Mouse (Mus musculus): Measurements from ENCODE around the gene Colec11. TPM values are rescaled to one million over a fixed set of nuclear protein-coding genes. Genes with fewer than 3 reads are reported as not detected.

Colec11 gene
- polyA plus RNA-seq, 1 experiment from 2014 or later: 0.44 TPM

GRCm38 (mm10) chr12:28598110-28598509, 25.1 kb downstream of the Colec11 start:
- Histone ChIP-seq H3K9ac (no peak overlapping the region), H3K4me1 (no peaks in the 10 kb centered on the region), H3K4me3 (no peak overlapping the region), H3K27me3 (replicated peaks) (no peaks in the 10 kb centered on the region), H3K4me2 (replicated peaks) (no peak overlapping the region), H3K9me3 (no peaks in the 10 kb centered on the region), H3K36me3 (no peaks in the 10 kb centered on the region), H3K27ac (no peak overlapping the region)
- 46% methylated on average over 3 of the region's 3 CpGs for WGBS
- ATAC-seq (ENCODE audit: low FRiP score, low read depth): no peak

DNA sequence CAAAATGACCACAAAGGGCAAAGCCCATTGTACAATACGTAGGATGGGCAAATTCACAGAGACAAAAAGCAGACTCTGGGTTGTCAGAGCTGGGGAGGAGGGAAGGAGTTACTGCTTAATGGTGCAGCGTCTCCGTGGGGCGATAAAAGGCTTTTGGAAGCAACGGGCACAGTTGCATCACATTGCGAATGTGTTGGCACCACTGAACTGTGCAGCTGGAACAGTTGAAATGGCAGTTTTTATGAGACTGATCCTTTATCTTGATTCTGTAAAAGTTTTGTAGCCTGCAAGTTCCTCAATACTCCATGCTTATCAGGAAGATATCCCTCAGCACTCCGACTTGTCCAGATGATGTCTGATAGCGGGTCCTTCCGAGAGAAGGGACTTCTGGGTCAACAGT, 25.5 kb downstream of the Colec11 start:
- no peaks in the 10 kb centered on the region for H3K27me3 ChIP-seq (replicated peaks)
- no peak overlapping the region for H3K4me2 ChIP-seq (replicated peaks)
- no peak overlapping the region for H3K9ac ChIP-seq
- no peaks in the 10 kb centered on the region for H3K4me1 ChIP-seq
- 76% methylated on average over 9 of the region's 9 CpGs for WGBS
- H3K9me3 ChIP-seq: no peaks in the 10 kb centered on the region
- no peak for ATAC-seq (ENCODE audit: low FRiP score, low read depth)
- no peak overlapping the region for H3K4me3 ChIP-seq
- H3K36me3 ChIP-seq: no peaks in the 10 kb centered on the region
- no peak overlapping the region for H3K27ac ChIP-seq

GRCm38 (mm10) chr12:28596851-28597250, 26.3 kb downstream of the Colec11 start:
- Histone ChIP-seq H3K27ac (no peak overlapping the region), H3K9me3 (no peaks in the 10 kb centered on the region), H3K4me1 (no peaks in the 10 kb centered on the region), H3K4me2 (replicated peaks) (no peak overlapping the region), H3K4me3 (no peak overlapping the region), H3K9ac (no peak overlapping the region), H3K27me3 (replicated peaks) (no peaks in the 10 kb centered on the region), H3K36me3 (no peaks in the 10 kb centered on the region)
- ATAC-seq (ENCODE audit: low FRiP score, low read depth): no peak

GRCm38 (mm10) chr12:28590428-28590827, 32.7 kb downstream of the Colec11 start:
- no peak for ATAC-seq (ENCODE audit: low FRiP score, low read depth)
- Histone ChIP-seq H3K27me3 (replicated peaks) (no peaks in the 10 kb centered on the region), H3K36me3 (no peaks in the 10 kb centered on the region), H3K27ac (no peak overlapping the region), H3K4me3 (no peak overlapping the region), H3K4me2 (replicated peaks) (no peak overlapping the region), H3K9ac (no peak overlapping the region), H3K4me1 (0 out of 2 replicates have a peak, but pooled peaks cover 8% of the 10 kb centered on the region), H3K9me3 (no peaks in the 10 kb centered on the region)
- WGBS: 55% methylated on average over 13 of the region's 13 CpGs

DNA sequence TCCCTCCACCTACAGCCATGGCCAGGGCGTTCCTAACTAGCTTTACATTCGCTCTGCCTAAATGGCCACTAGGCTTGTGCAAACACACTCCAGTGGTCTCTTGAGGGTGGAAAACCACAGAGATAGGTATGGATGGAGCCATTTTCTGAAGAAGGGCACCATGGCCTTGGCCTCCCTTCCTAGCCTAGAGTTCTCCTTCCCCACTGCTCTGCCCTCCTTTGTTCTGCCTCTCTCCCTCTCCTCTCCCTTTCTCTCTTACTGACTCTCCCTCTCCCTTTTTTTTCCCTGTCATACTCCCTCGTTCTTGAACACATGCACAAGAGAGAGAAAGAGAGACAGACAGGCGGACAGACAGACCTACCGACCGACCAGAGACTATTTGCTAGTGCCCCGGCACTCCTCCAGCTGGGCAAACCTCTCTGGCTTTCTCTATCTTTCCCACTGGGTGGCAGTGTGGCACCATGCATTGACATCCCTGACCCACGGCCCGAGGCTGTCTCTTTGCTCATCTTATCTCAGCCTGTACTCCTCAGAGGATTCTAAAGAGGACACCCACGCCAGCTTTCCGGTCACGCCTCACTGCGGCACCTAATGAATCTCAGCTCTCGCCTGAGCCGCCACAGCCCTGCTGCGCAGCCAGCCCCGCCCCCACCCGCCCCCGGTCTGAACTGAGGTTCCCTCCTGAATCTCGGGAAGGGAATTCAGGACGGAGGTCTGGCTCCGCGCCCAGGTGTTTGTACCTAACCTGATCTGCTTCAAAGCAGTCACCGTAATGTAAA, 33.9 kb downstream of the Colec11 start:
- peak overlapping the region; percentile 67 for H3K4me2 ChIP-seq (replicated peaks)
- peak overlapping the region; percentile 31 for H3K4me3 ChIP-seq
- H3K36me3 ChIP-seq: no peaks in the 10 kb centered on the region
- ATAC-seq (ENCODE audit: low FRiP score, low read depth): peak; percentile 95
- H3K27me3 ChIP-seq (replicated peaks): no peaks in the 10 kb centered on the region
- no peak overlapping the region for H3K27ac ChIP-seq
- H3K4me1 ChIP-seq: 0 out of 2 replicates have a peak, but pooled peaks cover 8% of the 10 kb centered on the region
- WGBS: 10% methylated on average over 24 of the region's 24 CpGs
- H3K9me3 ChIP-seq: no peaks in the 10 kb centered on the region
- H3K9ac ChIP-seq: peak overlapping the region; percentile 57

DNA sequence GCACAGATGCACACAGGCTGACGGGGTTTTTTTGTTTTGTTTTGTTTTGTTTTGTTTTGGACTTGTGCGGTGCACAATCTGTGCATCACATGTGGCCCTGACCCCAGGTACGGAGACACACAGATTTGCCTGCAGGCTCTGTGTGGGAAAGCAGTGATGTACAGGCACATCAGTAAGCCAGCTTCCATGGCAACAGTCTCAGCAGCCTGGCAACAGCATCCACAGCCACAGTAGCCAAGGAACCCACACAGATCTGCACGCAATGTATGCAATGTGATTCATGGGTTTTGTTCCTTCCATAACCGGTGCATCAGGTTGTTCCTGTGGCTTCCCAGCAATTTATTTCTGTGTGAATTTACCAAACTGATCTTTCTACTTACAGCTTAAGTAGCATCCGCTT, 35.2 kb downstream of the Colec11 start:
- H3K27ac ChIP-seq: no peak overlapping the region

DNA sequence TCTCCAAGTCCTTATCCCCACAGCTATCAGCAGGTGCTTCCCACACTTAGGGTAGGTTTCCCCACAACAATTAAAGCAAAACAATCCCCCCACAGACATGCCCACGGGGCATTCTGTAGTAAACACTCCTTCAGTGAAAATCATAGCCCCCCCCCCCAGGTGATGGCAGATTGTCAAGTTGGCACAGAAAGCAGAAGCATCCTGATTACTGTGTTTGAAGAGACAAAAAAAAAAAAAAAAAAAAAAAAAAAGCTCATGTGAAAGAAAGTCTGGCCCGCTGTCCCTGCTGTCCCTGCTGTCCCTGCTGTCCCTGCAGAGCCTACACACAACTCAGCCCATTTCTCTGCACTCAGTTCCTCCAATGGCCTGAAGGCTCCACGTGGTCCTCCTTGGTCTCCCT, 39.1 kb downstream of the Colec11 start:
- Histone ChIP-seq H3K4me3 (no peak overlapping the region), H3K9ac (no peak overlapping the region), H3K4me1 (0 out of 2 replicates have a peak, but pooled peaks cover 5% of the 10 kb centered on the region), H3K9me3 (no peaks in the 10 kb centered on the region), H3K36me3 (no peaks in the 10 kb centered on the region), H3K27ac (no peak overlapping the region), H3K27me3 (replicated peaks) (no peaks in the 10 kb centered on the region), H3K4me2 (replicated peaks) (no peak overlapping the region)
- no peak for ATAC-seq (ENCODE audit: low FRiP score, low read depth)
- WGBS: 71% methylated on average over 3 of the region's 3 CpGs

More for the DNA sequence above, 35.2 kb downstream of the Colec11 start:
- Histone ChIP-seq H3K4me2 (replicated peaks) (no peak overlapping the region), H3K9me3 (no peaks in the 10 kb centered on the region), H3K4me3 (no peak overlapping the region), H3K27me3 (replicated peaks) (no peaks in the 10 kb centered on the region), H3K9ac (no peak overlapping the region), H3K36me3 (no peaks in the 10 kb centered on the region), H3K4me1 (0 out of 2 replicates have a peak, but pooled peaks cover 8% of the 10 kb centered on the region)
- no peak for ATAC-seq (ENCODE audit: low FRiP score, low read depth)
- 63% methylated on average over 6 of the region's 6 CpGs for WGBS

GRCm38 (mm10) chr12:28582423-28582822, 40.8 kb downstream of the Colec11 start, which contains the start of gene Allc:
Gene Allc, minus strand, starts transcription at chr12:28582523.
- Histone ChIP-seq H3K4me3 (no peak within 1 kb of the TSS), H3K9me3 (no peaks in the 10 kb centered on the region), H3K4me2 (replicated peaks) (no peak within 1 kb of the TSS), H3K9ac (no peak within 1 kb of the TSS), H3K36me3 (no peaks in the 10 kb centered on the region), H3K27me3 (replicated peaks) (no peaks in the 10 kb centered on the region), H3K4me1 (no peaks in the 10 kb centered on the region), H3K27ac (no peak within 1 kb of the TSS)
- ATAC-seq (ENCODE audit: low FRiP score, low read depth): no peak
- 87% methylated on average over 8 of the region's 8 CpGs for WGBS

GRCm38 (mm10) chr12:28579132-28579531, 44.0 kb downstream of the Colec11 start:
- H3K4me3 ChIP-seq: no peak overlapping the region
- no peak for ATAC-seq (ENCODE audit: low FRiP score, low read depth)
- H3K27ac ChIP-seq: no peak overlapping the region
- no peaks in the 10 kb centered on the region for H3K9me3 ChIP-seq
- no peak overlapping the region for H3K4me2 ChIP-seq (replicated peaks)
- H3K9ac ChIP-seq: no peak overlapping the region
- H3K36me3 ChIP-seq: no peaks in the 10 kb centered on the region
- H3K27me3 ChIP-seq (replicated peaks): no peaks in the 10 kb centered on the region
- 39% methylated on average over 4 of the region's 4 CpGs for WGBS
- H3K4me1 ChIP-seq: no peaks in the 10 kb centered on the region

GRCm38 (mm10) chr12:28578147-28578546, 45.0 kb downstream of the Colec11 start:
- Histone ChIP-seq H3K4me1 (no peaks in the 10 kb centered on the region), H3K4me2 (replicated peaks) (no peak overlapping the region), H3K36me3 (no peaks in the 10 kb centered on the region), H3K4me3 (no peak overlapping the region), H3K9me3 (no peaks in the 10 kb centered on the region), H3K9ac (no peak overlapping the region), H3K27ac (no peak overlapping the region), H3K27me3 (replicated peaks) (no peaks in the 10 kb centered on the region)
- ATAC-seq (ENCODE audit: low FRiP score, low read depth): no peak
- WGBS: 98% methylated on average over 3 of the region's 3 CpGs

GRCm38 (mm10) chr12:28575366-28576070, 47.7 kb downstream of the Colec11 start:
- Histone ChIP-seq H3K9me3 (no peaks in the 10 kb centered on the region), H3K36me3 (no peaks in the 10 kb centered on the region), H3K27me3 (replicated peaks) (no peaks in the 10 kb centered on the region), H3K4me1 (no peaks in the 10 kb centered on the region), H3K9ac (no peak overlapping the region), H3K4me3 (no peak overlapping the region), H3K27ac (no peak overlapping the region), H3K4me2 (replicated peaks) (no peak overlapping the region)
- WGBS: 77% methylated on average over 6 of the region's 6 CpGs
- no peak for ATAC-seq (ENCODE audit: low FRiP score, low read depth)

- Histone ChIP-seq H3K4me1 (no peaks in the 10 kb centered on the region), H3K9ac (no peak overlapping the region), H3K4me2 (replicated peaks) (no peak overlapping the region), H3K27me3 (replicated peaks) (no peaks in the 10 kb centered on the region), H3K27ac (no peak overlapping the region), H3K9me3 (no peaks in the 10 kb centered on the region), H3K36me3 (no peaks in the 10 kb centered on the region), H3K4me3 (no peak overlapping the region)
- WGBS: 92% methylated on average over 2 of the region's 2 CpGs
- ATAC-seq (ENCODE audit: low FRiP score, low read depth): no peak
These were observed 50.9 kb downstream of the Colec11 start for GRCm38 (mm10) chr12:28572241-28572640.
